ENCODE assay signal across 9 mouse cellular contexts in the genomic region with DNA sequence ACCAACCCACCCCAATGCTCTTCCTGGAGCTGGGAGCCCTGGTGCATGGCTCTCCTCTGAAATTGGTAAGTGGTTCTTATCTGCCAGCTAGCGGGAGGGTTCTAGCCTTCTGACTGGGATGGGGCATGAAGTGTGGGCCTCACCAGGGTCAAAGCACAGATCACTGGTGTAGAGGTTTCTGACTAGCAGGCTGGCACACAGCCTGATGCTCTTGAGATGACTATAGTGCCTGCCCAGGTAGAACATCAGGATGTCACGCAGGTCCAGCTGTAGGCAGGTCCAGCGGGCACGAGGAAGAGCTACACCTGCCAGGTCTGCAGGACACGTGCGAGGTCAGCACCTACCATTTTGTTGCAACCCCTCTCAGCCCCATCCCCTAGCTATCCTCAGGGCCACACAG. TPM values are rescaled to one million over a fixed set of nuclear protein-coding genes. Genes with fewer than 3 reads are reported as not detected.
DNase-seq lines count a peak whose midpoint lies in the region; ATAC-seq and TF ChIP-seq lines count a peak whose summit lies in the region.
"Had no signal": no experiment of that assay in that cellular context is flagged by ENCODE, and none has a peak within 500 bp of the region (broad histone marks: within the 10 kb centered on the region; RNA-seq: fewer than 3 reads in every experiment).

No protein-coding gene starts in this region.

- in situ Hi-C loops in CH12.LX (cut with MboI; ENCODE audit: low pct_ligation_motif_present, low pct_unique_long_range_greater_than_20kb, low sequenced_read_pairs) = no loop called here

- H3K36me3 ChIP-seq in CH12.LX (replicated peaks in 1 of 2; ENCODE audit: control insufficient read depth in 1 of 2, insufficient read depth in 1 of 2, low read length in 1 of 2) = peaks cover 12 to 27% of the 10 kb centered on the region in 2 experiments
- H3K36me3 ChIP-seq in hindbrain, embryonic 11.5 days (ENCODE audit: control insufficient read depth, insufficient read depth, low read length) = no peaks in the 10 kb centered on the region
- H3K36me3 ChIP-seq in liver, postnatal 0 days (replicated peaks; ENCODE audit: insufficient read depth, low read length) = peaks cover 4% of the 10 kb centered on the region; the same call in 1 of the 2 replicates

- H3K4me1 ChIP-seq in CH12.LX (ENCODE audit: control insufficient read depth in 1 of 2, insufficient read depth in 2 of 2) = peaks cover 9 to 25% of the 10 kb centered on the region in 2 experiments
- H3K4me1 ChIP-seq in hindbrain, embryonic 11.5 days (replicated peaks; ENCODE audit: control insufficient read depth, insufficient read depth, low read length) = peaks cover 8% of the 10 kb centered on the region
- peaks cover 15% of the 10 kb centered on the region for H3K4me1 ChIP-seq in liver, postnatal 0 days (ENCODE audit: insufficient read depth)

- H3K9me3 ChIP-seq in CH12.LX (replicated peaks; ENCODE audit: low read length) = no peaks in the 10 kb centered on the region
- H3K9me3 ChIP-seq in hindbrain, embryonic 11.5 days (ENCODE audit: control insufficient read depth, low read length) = no peaks in the 10 kb centered on the region
- no peaks in the 10 kb centered on the region for H3K9me3 ChIP-seq in liver, postnatal 0 days (ENCODE audit: low read length)

- peak overlapping the region; percentile 80; the same call in 1 of the 2 replicates for H3K9ac ChIP-seq in CH12.LX (ENCODE audit: insufficient read depth, low read depth)
- H3K9ac ChIP-seq in hindbrain, embryonic 11.5 days (ENCODE audit: low read depth, low read length) = peak overlapping the region; percentile 80; the same call in 1 of the 2 replicates
- H3K9ac ChIP-seq in liver, postnatal 0 days (replicated peaks) = no peak overlapping the region

- no peak for ATAC-seq in hindbrain, embryonic 11.5 days (ENCODE audit: low FRiP score)
- no peak for ATAC-seq in liver, postnatal 0 days

- H3K4me3 ChIP-seq in CH12.LX (replicated peaks in 1 of 3; ENCODE audit: low read depth in 2 of 3, low read length in 2 of 3, poor library complexity in 1 of 3) = peak overlapping the region in 2 of 3 experiments; percentile 70 to 86
- H3K4me3 ChIP-seq in hindbrain, embryonic 11.5 days (ENCODE audit: low read depth, low read length) = no peak overlapping the region
- H3K4me3 ChIP-seq in liver, postnatal 0 days (ENCODE audit: low read depth, low read length) = no peak overlapping the region

- TF ChIP-seq CTCF in CH12.LX (conservative IDR thresholded peaks at IDR 0.05 in 1 of 2, IDR thresholded peaks at IDR 0.05 in 1 of 2; ENCODE audit: low read depth in 2 of 2, low read length in 2 of 2) = no peak
- no peak for TF ChIP-seq CTCF in liver, postnatal 0 days (IDR thresholded peaks at IDR 0.05; ENCODE audit: low read depth)

- no peak overlapping the region for H3K27ac ChIP-seq in CH12.LX (ENCODE audit: insufficient read depth, low read depth)
- no peak overlapping the region for H3K27ac ChIP-seq in hindbrain, embryonic 11.5 days (ENCODE audit: low read depth, low read length)
- H3K27ac ChIP-seq in liver, postnatal 0 days (ENCODE audit: low read depth) = no peak overlapping the region

- peak overlapping the region; percentile 35 for H3K4me2 ChIP-seq in CH12.LX (ENCODE audit: insufficient read depth, low read depth, poor library complexity, severe bottlenecking)
- H3K4me2 ChIP-seq in hindbrain, embryonic 11.5 days (replicated peaks; ENCODE audit: low read depth, low read length) = peak overlapping the region; percentile 89; the same call in 1 of the 2 replicates
- peak overlapping the region; percentile 83 for H3K4me2 ChIP-seq in liver, postnatal 0 days (ENCODE audit: low read depth, low read length)

- H3K27me3 ChIP-seq in CH12.LX (replicated peaks) = peaks cover 7% of the 10 kb centered on the region
- H3K27me3 ChIP-seq in hindbrain, embryonic 11.5 days (ENCODE audit: control insufficient read depth, insufficient read depth, low read length) = no peaks in the 10 kb centered on the region
- no peaks in the 10 kb centered on the region for H3K27me3 ChIP-seq in liver, postnatal 0 days (ENCODE audit: insufficient read depth, low read length)

- TF ChIP-seq POLR2A in CH12.LX (IDR thresholded peaks at IDR 0.05; ENCODE audit: low read depth, low read length) = no peak

- no peaks in the 10 kb centered on the region for H3K79me2 ChIP-seq in CH12.LX (replicated peaks; ENCODE audit: control insufficient read depth, extremely low read depth, insufficient read depth, poor library complexity, severe bottlenecking)

- TF ChIP-seq EP300 in CH12.LX (IDR thresholded peaks at IDR 0.05; ENCODE audit: low read length) = no peak
- TF ChIP-seq EP300 in liver, postnatal 0 days (IDR thresholded peaks at IDR 0.05; ENCODE audit: low read depth) = no peak

- peak; percentile 61 for DNase-seq in cerebellum, adult 9-11 months
- DNase-seq in cerebellum, adult 9-10 months = no peak
- no peak for DNase-seq in CH12.LX (ENCODE audit: extremely low read depth)
- no peak for DNase-seq in hindbrain, embryonic 11.5 days (ENCODE audit: low spot score)
- DNase-seq in liver, postnatal 0 days = no peak
- DNase-seq in gastrocnemius, postnatal 10 days = no peak
- DNase-seq in right cerebral cortex, adult 18-20 months = no peak
- no peak for DNase-seq in B cell, adult 2 months
- DNase-seq: cerebellum, postnatal 36 days had no signal

- 93% methylated on average over 6 of the region's 6 CpGs for WGBS in hindbrain, embryonic 11.5 days
- WGBS in liver, postnatal 0 days (ENCODE audit: insufficient replicate concordance) = 82% methylated on average over 6 of the region's 6 CpGs

- dilution Hi-C loops in CH12.LX (cut with MboI; ENCODE audit: extremely low pct_ligation_motif_present, extremely low pct_unique_long_range_greater_than_20kb, low sequenced_read_pairs) = no loop called here

- no peak for TF ChIP-seq RAD21 in CH12.LX (IDR thresholded peaks at IDR 0.05; ENCODE audit: low read depth, low read length)

TF ChIP-seq in CH12.LX, 34 proteins besides CTCF, POLR2A, EP300 and RAD21:
- TF ChIP-seq MEF2A (IDR thresholded peaks at IDR 0.05; ENCODE audit: borderline replicate concordance, low read depth, low read length) = no peak
- TF ChIP-seq CHD2 (IDR thresholded peaks at IDR 0.05; ENCODE audit: low read length) = no peak
- no peak for TF ChIP-seq POLR2AphosphoS2 (IDR thresholded peaks at IDR 0.05; ENCODE audit: low read depth, low read length)
- TF ChIP-seq SIN3A (IDR thresholded peaks at IDR 0.05; ENCODE audit: low read length) = no peak
- no peak for TF ChIP-seq ZC3H11A (IDR thresholded peaks at IDR 0.05; ENCODE audit: low read depth, low read length)
- TF ChIP-seq ELF1 (IDR thresholded peaks at IDR 0.05; ENCODE audit: low read depth, low read length) = no peak
- TF ChIP-seq USF1 (IDR thresholded peaks at IDR 0.05; ENCODE audit: low read depth, low read length) = no peak
- no peak for TF ChIP-seq RCOR1 (conservative IDR thresholded peaks at IDR 0.05; ENCODE audit: low read depth, low read length)

RNA-seq across cellular contexts. Expression of gene Wdr90, which starts 1.1 kb away (rescaled TPM):
- total RNA-seq in CH12.LX (2012; rRNA removed) (31.9 and 38.0 TPM in 2 replicates), CH12.LX (2014; rRNA removed) (16.0 and 17.5 TPM in 2 replicates)
- polyA plus RNA-seq in CH12.LX (2012; ENCODE audit: insufficient read length, low read depth) = 19.9 and 23.8 TPM in 2 replicates
- polyA plus RNA-seq in hindbrain, embryonic 11.5 days (2014; fragmentation: Nextera tagmentation; extraction: Ambion mirVana) = 13.4 and 14.3 TPM in 2 replicates
- polyA plus RNA-seq in liver, postnatal 0 days (2015; fragmentation: Nextera tagmentation; extraction: Ambion mirVana) = 2.7 and 3.4 TPM in 2 replicates
- total RNA-seq in gastrocnemius, postnatal 10 days (2021) = 1 to 10 TPM; 3.3 to 5.2 TPM

RNA-seq across cellular contexts. Expression of gene Mcrip2, which starts 8.3 kb away (rescaled TPM):
- total RNA-seq in CH12.LX (2012; rRNA removed) (16.1 and 16.5 TPM in 2 replicates), CH12.LX (2014; rRNA removed) (0.82 and 1.4 TPM in 2 replicates)
- polyA plus RNA-seq in CH12.LX (2012; ENCODE audit: insufficient read length, low read depth) = 1.7 and 2.2 TPM in 2 replicates
- polyA plus RNA-seq in hindbrain, embryonic 11.5 days (2014; fragmentation: Nextera tagmentation; extraction: Ambion mirVana) = 7.0 and 8.3 TPM in 2 replicates
- polyA plus RNA-seq in liver, postnatal 0 days (2015; fragmentation: Nextera tagmentation; extraction: Ambion mirVana) = 127 and 143 TPM in 2 replicates
- 10 to 100 TPM; 57.9 to 61.8 TPM for total RNA-seq in gastrocnemius, postnatal 10 days (2021)

RNA-seq across cellular contexts. Expression of gene Mettl26, which starts 14.6 kb away (rescaled TPM):
- total RNA-seq in CH12.LX (2012; rRNA removed) = 43.6 and 52.5 TPM in 2 replicates
- 31.9 and 33.0 TPM in 2 replicates for total RNA-seq in CH12.LX (2014; rRNA removed)
- polyA plus RNA-seq in CH12.LX (2012; ENCODE audit: insufficient read length, low read depth) = 29.8 and 32.0 TPM in 2 replicates
- 53.2 and 56.6 TPM in 2 replicates for polyA plus RNA-seq in hindbrain, embryonic 11.5 days (2014; fragmentation: Nextera tagmentation; extraction: Ambion mirVana)
- polyA plus RNA-seq in liver, postnatal 0 days (2015; fragmentation: Nextera tagmentation; extraction: Ambion mirVana) = 64.8 and 72.5 TPM in 2 replicates
- 10 to 100 TPM; 20.7 to 23.1 TPM for total RNA-seq in gastrocnemius, postnatal 10 days (2021)

RNA-seq across cellular contexts. Expression of gene Rhot2, which starts 15.6 kb away (rescaled TPM):
- 16.2 and 26.1 TPM in 2 replicates for total RNA-seq in CH12.LX (2012; rRNA removed)
- total RNA-seq in CH12.LX (2014; rRNA removed) = 17.3 and 19.5 TPM in 2 replicates
- polyA plus RNA-seq in CH12.LX (2012; ENCODE audit: insufficient read length, low read depth) = 33.8 and 51.5 TPM in 2 replicates
- 7.9 and 9.3 TPM in 2 replicates for polyA plus RNA-seq in hindbrain, embryonic 11.5 days (2014; fragmentation: Nextera tagmentation; extraction: Ambion mirVana)
- polyA plus RNA-seq in liver, postnatal 0 days (2015; fragmentation: Nextera tagmentation; extraction: Ambion mirVana) = 9.8 and 10.4 TPM in 2 replicates
- total RNA-seq in gastrocnemius, postnatal 10 days (2021) = 10 to 100 TPM; 36.8 TPM

RNA-seq across cellular contexts. Expression of gene Gm20683, which starts 18.7 kb away (rescaled TPM):
- 3.1 and 3.8 TPM in 2 replicates for total RNA-seq in CH12.LX (2012; rRNA removed)
- 0.96 and 1.3 TPM in 2 replicates for total RNA-seq in CH12.LX (2014; rRNA removed)
- polyA plus RNA-seq in CH12.LX (2012; ENCODE audit: insufficient read length, low read depth) = 1.4 and 4.8 TPM in 2 replicates
- polyA plus RNA-seq in hindbrain, embryonic 11.5 days (2014; fragmentation: Nextera tagmentation; extraction: Ambion mirVana) = 1.3 and 1.7 TPM in 2 replicates
- 0.30 and 0.34 TPM in 2 replicates for polyA plus RNA-seq in liver, postnatal 0 days (2015; fragmentation: Nextera tagmentation; extraction: Ambion mirVana)
- total RNA-seq in gastrocnemius, postnatal 10 days (2021) = 1 to 10 TPM; 5.8 to 7.3 TPM

Comparison
In these comparisons a context has a peak if more than half of its experiments do, and no peak if none do; other contexts are left out.
1. H3K4me2 ChIP-seq: peak in every context shown above with its lines; median percentile 89 in hindbrain, embryonic 11.5 days; 83 in liver, postnatal 0 days; 35 in CH12.LX.
2. H3K4me3 ChIP-seq: peak in CH12.LX (2 of 3); none in hindbrain, embryonic 11.5 days (single experiment) and liver, postnatal 0 days (single experiment).
3. RNA of gene Mcrip2, which starts 8.3 kb away (polyA plus RNA-seq): 127 to 143 TPM in liver, postnatal 0 days; 7.0 to 8.3 TPM in hindbrain, embryonic 11.5 days and 1.7 to 2.2 TPM in CH12.LX; every median in the first group is over 10 times any median in the second.